ENCODE assay signal across 19 mouse cellular contexts in genomic region chr4:156252619-156253018, GRCm38 (mm10). TPM values are rescaled to one million over a fixed set of nuclear protein-coding genes. Genes with fewer than 3 reads are reported as not detected.
DNase-seq lines count a peak whose midpoint lies in the region; ATAC-seq lines count a peak whose summit lies in the region.
"Had no signal": no experiment of that assay in that cellular context is flagged by ENCODE, and none has a peak within 500 bp of the region (broad histone marks: within the 10 kb centered on the region; RNA-seq: fewer than 3 reads in every experiment).

No protein-coding gene starts in this region.

- intact Hi-C loops in gastrocnemius, postnatal 36 days (cut with DNase I): no loop called here

- peaks cover 4% of the 10 kb centered on the region; the same call in 1 of the 2 replicates for H3K36me3 ChIP-seq in limb, embryonic 11.5 days (ENCODE audit: control insufficient read depth, insufficient read depth, low read length)
- H3K36me3 ChIP-seq in limb, embryonic 10.5 days: peaks cover 20% of the 10 kb centered on the region
- H3K36me3 ChIP-seq in embryonic facial prominence, embryonic 10.5 days (replicated peaks): peaks cover 27% of the 10 kb centered on the region
- H3K36me3 ChIP-seq in hindbrain, embryonic 14.5 days (replicated peaks; ENCODE audit: control insufficient read depth, insufficient read depth): peaks cover 20% of the 10 kb centered on the region
- peaks cover 20% of the 10 kb centered on the region for H3K36me3 ChIP-seq in midbrain, embryonic 13.5 days

- DNase-seq in limb, embryonic 11.5 days (ENCODE audit: low spot score): no peak
- no peak for DNase-seq in limb, embryonic 10.5 days (ENCODE audit: low spot score)
- no peak for DNase-seq in embryonic facial prominence, embryonic 10.5 days (ENCODE audit: low spot score)
- DNase-seq in hindbrain, embryonic 14.5 days (ENCODE audit: low spot score): no peak
- DNase-seq in cerebellum, adult 9-11 months: no peak
- no peak for DNase-seq in gastrocnemius, postnatal 36 days
- DNase-seq in ovary, adult 18-20 months (ENCODE audit: low spot score): no peak
- DNase-seq: adrenal gland, postnatal 36 days; cerebellum, adult 11-12 months; heart, adult 11 months; heart, postnatal 36 days; kidney, adult 11 months; kidney, postnatal 4 days; lung, postnatal 14 days; spleen, adult 18-20 months; thymus, postnatal 25 days had no signal

- 39% methylated on average over 3 of the region's 3 CpGs for WGBS in limb, embryonic 11.5 days
- 48% methylated on average over 3 of the region's 3 CpGs for WGBS in limb, embryonic 10.5 days
- 32% methylated on average over 3 of the region's 3 CpGs for WGBS in embryonic facial prominence, embryonic 10.5 days
- 19% methylated on average over 3 of the region's 3 CpGs for WGBS in hindbrain, embryonic 14.5 days
- WGBS in midbrain, embryonic 13.5 days: 27% methylated on average over 3 of the region's 3 CpGs

- ATAC-seq in limb, embryonic 11.5 days (ENCODE audit: insufficient number of reproducible peaks, low FRiP score, low TSS enrichment, low read depth): 0 out of 2 replicates have a peak, but pooled peaks have one; percentile 9
- peak; percentile 13; the same call in 1 of the 2 replicates for ATAC-seq in hindbrain, embryonic 14.5 days (ENCODE audit: low FRiP score)
- peak; percentile 7; the same call in 1 of the 2 replicates for ATAC-seq in midbrain, embryonic 13.5 days

- no peak overlapping the region for H3K4me2 ChIP-seq in limb, embryonic 11.5 days (ENCODE audit: low read depth, severe bottlenecking)
- H3K4me2 ChIP-seq in hindbrain, embryonic 14.5 days (replicated peaks): no peak overlapping the region
- H3K4me2 ChIP-seq in midbrain, embryonic 13.5 days (replicated peaks): no peak overlapping the region

- H3K4me3 ChIP-seq in limb, embryonic 11.5 days (ENCODE audit: low read depth, low read length): no peak overlapping the region
- no peak overlapping the region for H3K4me3 ChIP-seq in limb, embryonic 10.5 days
- H3K4me3 ChIP-seq in embryonic facial prominence, embryonic 10.5 days: 0 out of 2 replicates have a peak overlapping the region, but pooled peaks have one; percentile 11
- no peak overlapping the region for H3K4me3 ChIP-seq in hindbrain, embryonic 14.5 days (replicated peaks; ENCODE audit: low read length)
- no peak overlapping the region for H3K4me3 ChIP-seq in midbrain, embryonic 13.5 days (replicated peaks)
- H3K4me3 ChIP-seq: left cerebral cortex, adult 2 months; myocyte had no signal

- H3K27me3 ChIP-seq in limb, embryonic 11.5 days (ENCODE audit: control insufficient read depth, insufficient read depth, low read length): peaks cover 24% of the 10 kb centered on the region
- H3K27me3 ChIP-seq in limb, embryonic 10.5 days (ENCODE audit: low read depth, poor library complexity, severe bottlenecking): peaks cover 57% of the 10 kb centered on the region
- peaks cover 50% of the 10 kb centered on the region for H3K27me3 ChIP-seq in embryonic facial prominence, embryonic 10.5 days (replicated peaks; ENCODE audit: low read depth, poor library complexity, severe bottlenecking)
- H3K27me3 ChIP-seq in hindbrain, embryonic 14.5 days (ENCODE audit: control insufficient read depth, insufficient read depth, low read length): peaks cover 14% of the 10 kb centered on the region
- peaks cover 20% of the 10 kb centered on the region for H3K27me3 ChIP-seq in midbrain, embryonic 13.5 days

- no peak overlapping the region for H3K27ac ChIP-seq in limb, embryonic 11.5 days (replicated peaks; ENCODE audit: low read depth, low read length)
- H3K27ac ChIP-seq in limb, embryonic 10.5 days: no peak overlapping the region
- H3K27ac ChIP-seq in embryonic facial prominence, embryonic 10.5 days (replicated peaks): no peak overlapping the region; the same call in 1 of the 2 replicates
- H3K27ac ChIP-seq in hindbrain, embryonic 14.5 days: peak overlapping the region; percentile 57
- H3K27ac ChIP-seq in midbrain, embryonic 13.5 days: peak overlapping the region; percentile 74
- H3K27ac ChIP-seq: left cerebral cortex, adult 2 months had no signal

- no peaks in the 10 kb centered on the region for H3K9me3 ChIP-seq in limb, embryonic 11.5 days (ENCODE audit: control insufficient read depth, low read length)
- H3K9me3 ChIP-seq in limb, embryonic 10.5 days (replicated peaks): no peaks in the 10 kb centered on the region
- no peaks in the 10 kb centered on the region for H3K9me3 ChIP-seq in embryonic facial prominence, embryonic 10.5 days
- no peaks in the 10 kb centered on the region for H3K9me3 ChIP-seq in hindbrain, embryonic 14.5 days (ENCODE audit: control insufficient read depth, low read length)
- H3K9me3 ChIP-seq in midbrain, embryonic 13.5 days: no peaks in the 10 kb centered on the region

- H3K4me1 ChIP-seq in limb, embryonic 11.5 days (ENCODE audit: control insufficient read depth, insufficient read depth, low read length): no peaks in the 10 kb centered on the region
- peaks cover 26% of the 10 kb centered on the region for H3K4me1 ChIP-seq in limb, embryonic 10.5 days
- H3K4me1 ChIP-seq in embryonic facial prominence, embryonic 10.5 days: peaks cover 26% of the 10 kb centered on the region
- H3K4me1 ChIP-seq in hindbrain, embryonic 14.5 days (replicated peaks; ENCODE audit: control insufficient read depth, insufficient read depth, low read length): peaks cover 22% of the 10 kb centered on the region; the same call in 1 of the 2 replicates
- H3K4me1 ChIP-seq in midbrain, embryonic 13.5 days (replicated peaks): peaks cover 49% of the 10 kb centered on the region

- no peak overlapping the region for H3K9ac ChIP-seq in limb, embryonic 11.5 days (ENCODE audit: low read length)
- no peak overlapping the region for H3K9ac ChIP-seq in hindbrain, embryonic 14.5 days
- no peak overlapping the region for H3K9ac ChIP-seq in midbrain, embryonic 13.5 days (replicated peaks)

RNA-seq across cellular contexts. Expression of gene Samd11, which starts 2.8 kb away (rescaled TPM):
- 0.60 and 0.61 TPM in 2 replicates for polyA plus RNA-seq in limb, embryonic 11.5 days (2014; fragmentation: Nextera tagmentation; extraction: Ambion mirVana)
- polyA plus RNA-seq in limb, embryonic 10.5 days (2016; fragmentation: Nextera tagmentation; extraction: Ambion mirVana): 0.59 and 1.1 TPM in 2 replicates
- 1.2 and 1.6 TPM in 2 replicates for polyA plus RNA-seq in embryonic facial prominence, embryonic 10.5 days (2016; fragmentation: Nextera tagmentation; extraction: Ambion mirVana)
- polyA plus RNA-seq in hindbrain, embryonic 14.5 days (2014; fragmentation: Nextera tagmentation; extraction: Ambion mirVana): 1.8 and 2.2 TPM in 2 replicates
- polyA plus RNA-seq in midbrain, embryonic 13.5 days (2015; fragmentation: Nextera tagmentation; extraction: Ambion mirVana): 5.2 and 6.0 TPM in 2 replicates
- total RNA-seq in gastrocnemius, postnatal 36 days (2021): under 1 TPM in 1 of 2 experiments, not detected in 1; 0.25 TPM
- total RNA-seq: heart, postnatal 36 days had no signal

RNA-seq across cellular contexts. Expression of gene Noc2l, which starts 16.8 kb away (rescaled TPM):
- polyA plus RNA-seq in limb, embryonic 11.5 days (2014; fragmentation: Nextera tagmentation; extraction: Ambion mirVana): 86.4 and 92.0 TPM in 2 replicates
- 103 and 141 TPM in 2 replicates for polyA plus RNA-seq in limb, embryonic 10.5 days (2016; fragmentation: Nextera tagmentation; extraction: Ambion mirVana)
- polyA plus RNA-seq in embryonic facial prominence, embryonic 10.5 days (2016; fragmentation: Nextera tagmentation; extraction: Ambion mirVana): 110 and 120 TPM in 2 replicates
- 47.9 and 49.5 TPM in 2 replicates for polyA plus RNA-seq in hindbrain, embryonic 14.5 days (2014; fragmentation: Nextera tagmentation; extraction: Ambion mirVana)
- polyA plus RNA-seq in midbrain, embryonic 13.5 days (2015; fragmentation: Nextera tagmentation; extraction: Ambion mirVana): 57.9 and 60.1 TPM in 2 replicates
- total RNA-seq in gastrocnemius, postnatal 36 days (2021): 10 to 100 TPM; 25.2 to 29.4 TPM

RNA-seq across cellular contexts. Expression of gene Plekhn1, which starts 18.0 kb away (rescaled TPM):
- polyA plus RNA-seq in limb, embryonic 11.5 days (2014; fragmentation: Nextera tagmentation; extraction: Ambion mirVana): 20.1 and 20.2 TPM in 2 replicates
- 24.2 and 25.2 TPM in 2 replicates for polyA plus RNA-seq in limb, embryonic 10.5 days (2016; fragmentation: Nextera tagmentation; extraction: Ambion mirVana)
- 22.5 and 23.9 TPM in 2 replicates for polyA plus RNA-seq in embryonic facial prominence, embryonic 10.5 days (2016; fragmentation: Nextera tagmentation; extraction: Ambion mirVana)
- 28.6 and 28.7 TPM in 2 replicates for polyA plus RNA-seq in hindbrain, embryonic 14.5 days (2014; fragmentation: Nextera tagmentation; extraction: Ambion mirVana)
- polyA plus RNA-seq in midbrain, embryonic 13.5 days (2015; fragmentation: Nextera tagmentation; extraction: Ambion mirVana): 26.4 and 28.3 TPM in 2 replicates
- total RNA-seq in gastrocnemius, postnatal 36 days (2021): 1 to 10 TPM; 5.0 to 5.9 TPM

RNA-seq across cellular contexts. Expression of gene Perm1, which starts 37.0 kb away (rescaled TPM):
- 0.26 and 0.35 TPM in 2 replicates for polyA plus RNA-seq in limb, embryonic 11.5 days (2014; fragmentation: Nextera tagmentation; extraction: Ambion mirVana)
- 0.18 and 0.29 TPM in 2 replicates for polyA plus RNA-seq in limb, embryonic 10.5 days (2016; fragmentation: Nextera tagmentation; extraction: Ambion mirVana)
- 0.60 and 0.65 TPM in 2 replicates for polyA plus RNA-seq in embryonic facial prominence, embryonic 10.5 days (2016; fragmentation: Nextera tagmentation; extraction: Ambion mirVana)
- 1.9 and 2.2 TPM in 2 replicates for polyA plus RNA-seq in hindbrain, embryonic 14.5 days (2014; fragmentation: Nextera tagmentation; extraction: Ambion mirVana)
- 2.3 and 2.5 TPM in 2 replicates for polyA plus RNA-seq in midbrain, embryonic 13.5 days (2015; fragmentation: Nextera tagmentation; extraction: Ambion mirVana)
- 100 to 1,000 TPM; 144 to 172 TPM for total RNA-seq in gastrocnemius, postnatal 36 days (2021)

RNA-seq across cellular contexts. Expression of gene AW011738, which starts 49.5 kb away (rescaled TPM):
- polyA plus RNA-seq in limb, embryonic 11.5 days (2014; fragmentation: Nextera tagmentation; extraction: Ambion mirVana): 0.28 and 0.70 TPM in 2 replicates
- 1.1 and 1.2 TPM in 2 replicates for polyA plus RNA-seq in limb, embryonic 10.5 days (2016; fragmentation: Nextera tagmentation; extraction: Ambion mirVana)
- polyA plus RNA-seq in embryonic facial prominence, embryonic 10.5 days (2016; fragmentation: Nextera tagmentation; extraction: Ambion mirVana): 2.2 and 2.7 TPM in 2 replicates
- 0.68 and 1.2 TPM in 2 replicates for polyA plus RNA-seq in hindbrain, embryonic 14.5 days (2014; fragmentation: Nextera tagmentation; extraction: Ambion mirVana)
- 5.3 and 6.9 TPM in 2 replicates for polyA plus RNA-seq in midbrain, embryonic 13.5 days (2015; fragmentation: Nextera tagmentation; extraction: Ambion mirVana)
- total RNA-seq in gastrocnemius, postnatal 36 days (2021): 1 to 10 TPM; 2.8 to 4.4 TPM

Comparison
In these comparisons a context has a peak if more than half of its experiments do, and no peak if none do; other contexts are left out.
1. H3K27ac ChIP-seq: peak in hindbrain, embryonic 14.5 days (single experiment) and midbrain, embryonic 13.5 days (single experiment); none in limb, embryonic 11.5 days (single experiment), limb, embryonic 10.5 days (single experiment) and embryonic facial prominence, embryonic 10.5 days (single experiment).
2. Peak in every context shown above with its lines, with median percentiles within 50 percentile points of each other: ATAC-seq.